Mouse (Mus musculus): ENCODE data around the gene Gm20765.
"Not testable (repeated sequence)": the region's sequence is repeated elsewhere in the genome, so short reads cannot be mapped to it uniquely, and the experiment has no call there.

Gene Gm20765

GRCm38 (mm10) chr10:104185233-104185632 lies at the start of gene Gm20765:
Gene Gm20765, plus strand, starts transcription at chr10:104185533.
- not testable (repeated sequence) for DNase-seq (ENCODE audit: low spot score in 2 of 2)

- DNase-seq (ENCODE audit: low spot score in 2 of 2): not testable (repeated sequence)
These were observed 42.6 kb upstream of the Gm20765 start, which contains the start of gene Gm21293 for GRCm38 (mm10) chr10:104142687-104143086. Gene Gm21293, plus strand, starts transcription at chr10:104142987.

- DNase-seq (ENCODE audit: low spot score in 2 of 2): not testable (repeated sequence)
These were observed 34.1 kb upstream of the Gm20765 start, which contains the start of gene Gm6763 for GRCm38 (mm10) chr10:104151197-104151596. Gene Gm6763, plus strand, starts transcription at chr10:104151497.

GRCm38 (mm10) chr10:104159706-104160105 lies 25.6 kb upstream of the Gm20765 start, which contains the start of gene Gm8764:
Gene Gm8764, plus strand, starts transcription at chr10:104160006.
- DNase-seq (ENCODE audit: low spot score in 2 of 2): not testable (repeated sequence)

GRCm38 (mm10) chr10:104168215-104168614 lies 17.1 kb upstream of the Gm20765 start, which contains the start of gene Gm21304:
Gene Gm21304, plus strand, starts transcription at chr10:104168515.
- DNase-seq (ENCODE audit: low spot score in 2 of 2): not testable (repeated sequence)

GRCm38 (mm10) chr10:104176724-104177123 lies 8.6 kb upstream of the Gm20765 start, which contains the start of gene Gm21312:
Gene Gm21312, plus strand, starts transcription at chr10:104177024.
- DNase-seq (ENCODE audit: low spot score in 2 of 2): not testable (repeated sequence)

GRCm38 (mm10) chr10:104193742-104194141 lies 8.4 kb downstream of the Gm20765 start, which contains the start of gene Gm4340:
Gene Gm4340, plus strand, starts transcription at chr10:104194042.
- DNase-seq (ENCODE audit: low spot score in 2 of 2): not testable (repeated sequence)

- no peak for DNase-seq (ENCODE audit: low spot score in 2 of 2)
These were observed 24.3 kb downstream of the Gm20765 start for GRCm38 (mm10) chr10:104209655-104210054.

- DNase-seq (ENCODE audit: low spot score in 2 of 2): no peak
These were observed 25.1 kb downstream of the Gm20765 start for GRCm38 (mm10) chr10:104210268-104210990.

GRCm38 (mm10) chr10:104214527-104214926 lies 29.2 kb downstream of the Gm20765 start:
- no peak for DNase-seq (ENCODE audit: low spot score in 2 of 2)

GRCm38 (mm10) chr10:104220303-104221021 lies 35.1 kb downstream of the Gm20765 start:
- no peak for DNase-seq (ENCODE audit: low spot score in 2 of 2)
